ENCODE assay signal across 16 mouse cellular contexts in genomic region chr10:42913196-42913595, GRCm38 (mm10). TPM values are rescaled to one million over a fixed set of nuclear protein-coding genes. Genes with fewer than 3 reads are reported as not detected.
DNase-seq lines count a peak whose midpoint lies in the region; ATAC-seq and TF ChIP-seq lines count a peak whose summit lies in the region.
"Had no signal": no experiment of that assay in that cellular context is flagged by ENCODE, and none has a peak within 500 bp of the region (broad histone marks: within the 10 kb centered on the region; RNA-seq: fewer than 3 reads in every experiment).

No protein-coding gene starts in this region.

- H3K27ac ChIP-seq in hindbrain, postnatal 0 days, result no peak overlapping the region
- no peak overlapping the region for H3K27ac ChIP-seq in hindbrain, embryonic 16.5 days (ENCODE audit: low read depth, low read length)
- H3K27ac ChIP-seq in midbrain, embryonic 14.5 days (replicated peaks; ENCODE audit: low read depth, low read length), result no peak overlapping the region
- H3K27ac ChIP-seq in midbrain, embryonic 13.5 days, result no peak overlapping the region
- H3K27ac ChIP-seq: embryonic facial prominence, embryonic 13.5 days; kidney, embryonic 15.5 days; limb, embryonic 12.5 days had no signal

- H3K36me3 ChIP-seq in hindbrain, postnatal 0 days (ENCODE audit: insufficient read depth, low read length), result no peaks in the 10 kb centered on the region
- no peaks in the 10 kb centered on the region for H3K36me3 ChIP-seq in hindbrain, embryonic 16.5 days (ENCODE audit: control insufficient read depth, insufficient read depth, low read length)
- H3K36me3 ChIP-seq in midbrain, embryonic 14.5 days (ENCODE audit: control insufficient read depth, insufficient read depth, low read length), result no peaks in the 10 kb centered on the region
- H3K36me3 ChIP-seq in midbrain, embryonic 13.5 days, result no peaks in the 10 kb centered on the region
- no peaks in the 10 kb centered on the region for H3K36me3 ChIP-seq in E14TG2a.4 (ENCODE audit: insufficient read depth, low read length)
- H3K36me3 ChIP-seq: embryonic facial prominence, embryonic 13.5 days; heart, embryonic 12.5 days; kidney, embryonic 15.5 days; limb, embryonic 12.5 days had no signal

- H3K9ac ChIP-seq in hindbrain, postnatal 0 days (replicated peaks; ENCODE audit: low read length), result no peak overlapping the region
- no peak overlapping the region for H3K9ac ChIP-seq in hindbrain, embryonic 16.5 days (ENCODE audit: low read depth, low read length)
- no peak overlapping the region for H3K9ac ChIP-seq in midbrain, embryonic 14.5 days (replicated peaks; ENCODE audit: low read length)
- H3K9ac ChIP-seq in midbrain, embryonic 13.5 days (replicated peaks), result no peak overlapping the region
- H3K9ac ChIP-seq: embryonic facial prominence, embryonic 13.5 days; heart, embryonic 12.5 days; kidney, embryonic 15.5 days; limb, embryonic 12.5 days had no signal

- H3K9me3 ChIP-seq in hindbrain, postnatal 0 days (ENCODE audit: low read length), result no peaks in the 10 kb centered on the region
- H3K9me3 ChIP-seq in hindbrain, embryonic 16.5 days (ENCODE audit: control insufficient read depth, low read length), result no peaks in the 10 kb centered on the region
- H3K9me3 ChIP-seq in midbrain, embryonic 14.5 days (ENCODE audit: control insufficient read depth, low read length), result no peaks in the 10 kb centered on the region
- no peaks in the 10 kb centered on the region for H3K9me3 ChIP-seq in midbrain, embryonic 13.5 days
- H3K9me3 ChIP-seq in E14TG2a.4 (ENCODE audit: low read length), result no peaks in the 10 kb centered on the region
- H3K9me3 ChIP-seq: embryonic facial prominence, embryonic 13.5 days; heart, embryonic 12.5 days; kidney, embryonic 15.5 days; limb, embryonic 12.5 days had no signal

- TF ChIP-seq CTCF in hindbrain, postnatal 0 days (IDR thresholded peaks at IDR 0.05; ENCODE audit: low read depth), result peak; percentile 18; the same call in 1 of the 2 replicates
- TF ChIP-seq CTCF in E14TG2a.4 (conservative IDR thresholded peaks at IDR 0.05; ENCODE audit: low read length), result peak; percentile 64
- peak; percentile 30 for TF ChIP-seq CTCF in Patski (IDR thresholded peaks at IDR 0.05)

- POLR2A ChIA-PET in Patski (lab: Charles Lee), result interaction anchor here (0.7 kb wide), 1 partner anchor 203 kb away, joined by 3 read pairs; no protein-coding TSS in a partner anchor

- DNase-seq in hindbrain, postnatal 0 days (ENCODE audit: low spot score), result no peak
- peak; percentile 12 for DNase-seq in midbrain, embryonic 14.5 days
- no peak for DNase-seq in Patski (ENCODE audit: low read depth, low spot score)
- no peak for DNase-seq in frontal cortex, postnatal 36 days (ENCODE audit: low spot score in 2 of 2)
- DNase-seq: adrenal gland, postnatal 10 days; cerebellum, adult 18-20 months; gastrocnemius, postnatal 36 days; right cerebral cortex, postnatal 25 days had no signal

- 46% methylated on average over 4 of the region's 4 CpGs for WGBS in hindbrain, postnatal 0 days
- 53% methylated on average over 4 of the region's 4 CpGs for WGBS in hindbrain, embryonic 16.5 days
- 46% methylated on average over 4 of the region's 4 CpGs for WGBS in midbrain, embryonic 14.5 days
- WGBS in midbrain, embryonic 13.5 days, result 49% methylated on average over 4 of the region's 4 CpGs

- in situ Hi-C loops in Patski (cut with MboI; ENCODE audit: low pct_unique_long_range_greater_than_20kb), result no loop called here

- no peaks in the 10 kb centered on the region for H3K27me3 ChIP-seq in hindbrain, postnatal 0 days (ENCODE audit: insufficient read depth, low read length)
- no peaks in the 10 kb centered on the region for H3K27me3 ChIP-seq in hindbrain, embryonic 16.5 days (replicated peaks; ENCODE audit: control insufficient read depth, insufficient read depth, low read length)
- H3K27me3 ChIP-seq in midbrain, embryonic 14.5 days (ENCODE audit: control insufficient read depth, insufficient read depth, low read length), result no peaks in the 10 kb centered on the region
- H3K27me3 ChIP-seq in midbrain, embryonic 13.5 days, result no peaks in the 10 kb centered on the region
- H3K27me3 ChIP-seq in E14TG2a.4 (ENCODE audit: insufficient read depth, low read length) (no peaks in the 10 kb centered on the region), Patski (peaks cover 6% of the 10 kb centered on the region)
- H3K27me3 ChIP-seq: embryonic facial prominence, embryonic 13.5 days; heart, embryonic 12.5 days; kidney, embryonic 15.5 days; limb, embryonic 12.5 days had no signal

- no peaks in the 10 kb centered on the region for H3K4me1 ChIP-seq in hindbrain, postnatal 0 days (ENCODE audit: insufficient read depth, low read length)
- no peaks in the 10 kb centered on the region for H3K4me1 ChIP-seq in hindbrain, embryonic 16.5 days (ENCODE audit: control insufficient read depth, insufficient read depth, low read depth, low read length)
- 0 out of 2 replicates have a peak, but pooled peaks cover 3% of the 10 kb centered on the region for H3K4me1 ChIP-seq in midbrain, embryonic 14.5 days (ENCODE audit: control insufficient read depth, insufficient read depth, low read length)
- peaks cover 4% of the 10 kb centered on the region; the same call in 1 of the 2 replicates for H3K4me1 ChIP-seq in midbrain, embryonic 13.5 days (replicated peaks)
- no peaks in the 10 kb centered on the region for H3K4me1 ChIP-seq in E14TG2a.4 (replicated peaks; ENCODE audit: low read depth, low read length)

- ATAC-seq in hindbrain, postnatal 0 days, result no peak
- no peak for ATAC-seq in hindbrain, embryonic 16.5 days
- ATAC-seq in midbrain, embryonic 14.5 days (ENCODE audit: low FRiP score, low TSS enrichment), result no peak
- ATAC-seq in midbrain, embryonic 13.5 days, result no peak
- no peak for ATAC-seq in Patski
- ATAC-seq: inflammation-experienced regulatory T-cells, adult 6 months had no signal

- no peak overlapping the region for H3K4me2 ChIP-seq in hindbrain, postnatal 0 days (ENCODE audit: low read depth, low read length)
- no peak overlapping the region for H3K4me2 ChIP-seq in hindbrain, embryonic 16.5 days (ENCODE audit: low read length)
- no peak overlapping the region for H3K4me2 ChIP-seq in midbrain, embryonic 14.5 days (ENCODE audit: low read length)
- no peak overlapping the region for H3K4me2 ChIP-seq in midbrain, embryonic 13.5 days (replicated peaks)
- H3K4me2 ChIP-seq: embryonic facial prominence, embryonic 13.5 days; heart, embryonic 12.5 days; kidney, embryonic 15.5 days; limb, embryonic 12.5 days had no signal

- CTCF ChIA-PET in Patski (lab: Charles Lee), result interaction anchor here (1.1 kb wide), 1 partner anchor 12 kb away, joined by 3 read pairs; no protein-coding TSS in a partner anchor

- no peak overlapping the region for H3K4me3 ChIP-seq in hindbrain, postnatal 0 days (ENCODE audit: low read length)
- H3K4me3 ChIP-seq in hindbrain, embryonic 16.5 days (ENCODE audit: low read length), result no peak overlapping the region
- H3K4me3 ChIP-seq in midbrain, embryonic 14.5 days (replicated peaks; ENCODE audit: low read depth, low read length), result no peak overlapping the region
- H3K4me3 ChIP-seq in midbrain, embryonic 13.5 days (replicated peaks), result no peak overlapping the region
- no peak overlapping the region for H3K4me3 ChIP-seq in E14TG2a.4 (replicated peaks; ENCODE audit: low read length)
- H3K4me3 ChIP-seq: embryonic facial prominence, embryonic 13.5 days; heart, embryonic 12.5 days; kidney, embryonic 15.5 days; limb, embryonic 12.5 days had no signal

RNA-seq across cellular contexts. Expression of gene Scml4, which starts 53.0 kb away (rescaled TPM):
- total RNA-seq in hindbrain, postnatal 0 days (2014; rRNA removed), result 16.4 and 21.1 TPM in 2 replicates
- 4.9 and 7.0 TPM in 2 replicates for polyA plus RNA-seq in hindbrain, postnatal 0 days (2015; fragmentation: Nextera tagmentation; extraction: Ambion mirVana)
- 9.1 and 11.6 TPM in 2 replicates for polyA plus RNA-seq in hindbrain, embryonic 16.5 days (2015; fragmentation: Nextera tagmentation; extraction: Ambion mirVana)
- polyA plus RNA-seq in midbrain, embryonic 14.5 days (2014; fragmentation: Nextera tagmentation; extraction: Ambion mirVana), result 12.8 and 18.2 TPM in 2 replicates
- 10.3 and 11.3 TPM in 2 replicates for polyA plus RNA-seq in midbrain, embryonic 13.5 days (2015; fragmentation: Nextera tagmentation; extraction: Ambion mirVana)
- 0.03 TPM for polyA plus RNA-seq in Patski (2021)
